Mouse (Mus musculus): ENCODE results near the gene Sec22b.

Sec22b gene

GRCm38 (mm10) chr3:97900516-97901490, at the start of gene Sec22b:
TSS of gene Sec22b (plus strand) at chr3:97901190.
- DNase-seq (ENCODE audit: inconsistent ontology term) = peak; percentile 91

GRCm38 (mm10) chr3:97851803-97852202, 49.2 kb upstream of the Sec22b start:
- no peak for DNase-seq (ENCODE audit: inconsistent ontology term)

GRCm38 (mm10) chr3:97854575-97855384, 46.2 kb upstream of the Sec22b start:
- DNase-seq (ENCODE audit: inconsistent ontology term) = no peak

DNA sequence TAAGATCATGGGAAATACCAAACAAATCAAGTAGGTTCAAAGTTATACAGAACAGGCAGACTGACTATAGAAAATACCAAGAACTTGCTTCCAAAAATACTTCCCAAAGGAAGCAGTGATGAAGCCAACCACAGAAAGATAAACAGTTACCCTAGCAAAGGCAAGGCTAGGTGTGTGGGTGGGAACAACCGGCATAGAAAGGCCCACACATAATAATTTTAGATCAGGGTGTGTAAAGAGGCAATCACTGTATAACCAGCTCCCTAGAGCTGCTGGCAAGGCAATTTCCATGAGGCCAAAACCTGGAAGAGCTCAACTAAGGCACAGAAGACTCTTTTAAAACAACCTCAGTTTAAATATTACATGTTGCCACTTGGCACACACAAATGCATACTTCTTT, 41.6 kb upstream of the Sec22b start:
- DNase-seq (ENCODE audit: inconsistent ontology term) = no peak

DNA sequence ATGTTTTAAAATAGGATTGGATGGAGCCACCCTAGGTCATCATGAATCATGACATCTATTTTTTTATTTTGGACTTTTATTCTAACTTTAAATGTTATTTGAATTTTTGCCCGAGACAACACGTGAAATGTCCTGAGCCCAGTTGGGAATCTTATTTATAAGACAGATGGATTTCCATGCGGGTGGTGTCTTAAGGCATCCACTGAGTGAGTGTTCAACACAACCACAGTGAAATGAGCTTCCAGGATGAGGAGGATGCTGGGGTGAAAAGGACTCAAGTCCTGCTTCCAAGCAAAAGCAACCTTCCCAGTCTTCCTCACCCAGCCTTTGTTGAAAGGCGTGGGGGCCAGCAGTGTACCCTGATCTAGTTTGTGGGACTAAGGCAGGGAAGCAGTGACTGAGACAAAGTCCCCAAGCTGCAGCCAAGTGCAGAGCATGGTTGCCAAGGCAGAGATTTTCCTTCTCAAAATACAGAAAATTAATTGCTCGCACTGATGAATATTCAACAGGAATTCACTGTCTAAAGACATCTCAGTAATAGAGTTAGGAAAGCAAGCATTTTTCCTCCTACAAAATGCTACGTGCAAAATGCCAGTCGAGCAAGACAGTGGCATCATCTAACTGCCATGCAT, 40.1 kb upstream of the Sec22b start:
- DNase-seq (ENCODE audit: inconsistent ontology term) = no peak

DNA sequence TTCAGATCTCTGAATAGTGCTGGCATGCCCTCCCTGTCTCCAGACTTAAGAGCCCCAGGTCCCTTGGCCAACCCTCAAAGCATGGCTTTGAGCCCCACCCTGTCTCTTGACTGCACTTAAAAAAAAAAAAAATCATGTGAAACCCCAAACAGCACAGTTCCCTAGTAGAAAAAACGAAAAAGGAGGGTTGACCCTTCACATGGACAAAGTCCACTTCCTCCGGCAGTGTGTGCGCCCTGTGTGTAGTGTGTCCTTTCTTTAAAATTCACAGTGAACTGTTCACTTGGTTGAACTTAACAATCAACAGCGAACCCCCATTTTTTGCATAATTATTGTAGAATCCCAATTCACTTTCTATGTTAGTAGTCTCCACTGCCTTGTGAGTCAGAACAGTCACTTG, 34.3 kb upstream of the Sec22b start:
- DNase-seq (ENCODE audit: inconsistent ontology term) = no peak

DNA sequence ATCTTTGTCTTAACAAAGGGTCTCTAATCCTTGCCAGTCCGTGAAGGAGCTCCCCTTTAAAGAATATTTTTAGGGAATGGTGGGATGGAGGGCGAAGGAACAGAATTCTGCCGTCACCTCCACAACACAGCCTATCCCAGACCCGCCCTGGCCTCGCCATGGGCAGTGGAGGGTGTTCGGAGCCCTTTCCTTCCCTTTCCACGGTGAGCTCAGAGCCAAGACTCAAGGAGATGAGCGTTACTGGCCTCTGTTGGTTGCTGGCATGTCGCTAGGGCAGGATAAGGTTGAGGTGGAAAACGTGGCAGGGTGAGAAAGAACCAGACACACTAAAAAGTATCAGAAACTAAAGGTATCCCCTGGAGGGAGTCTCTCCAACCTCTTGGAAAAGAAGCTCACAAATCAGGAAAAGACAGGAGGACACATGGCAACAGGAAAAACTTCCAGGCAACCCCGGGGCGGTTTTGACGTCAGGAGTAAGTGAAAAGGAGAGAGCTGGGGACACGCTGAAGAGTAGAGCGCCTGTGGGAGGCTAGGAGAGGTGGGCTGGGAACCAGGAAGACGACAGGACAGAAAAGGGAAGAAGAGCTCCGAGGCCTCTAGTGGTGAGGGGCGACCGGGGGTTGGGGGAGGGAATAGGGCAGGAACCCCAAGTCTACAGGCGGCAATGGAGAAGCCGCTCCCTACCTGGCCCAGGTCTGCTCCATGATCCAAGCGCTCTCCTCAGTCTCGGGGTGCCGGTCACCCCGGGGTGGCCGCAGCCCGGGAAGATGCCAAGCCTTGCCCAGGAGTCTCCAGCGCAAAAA, 33.6 kb upstream of the Sec22b start:
- peak; percentile 20 for DNase-seq (ENCODE audit: inconsistent ontology term)

DNA sequence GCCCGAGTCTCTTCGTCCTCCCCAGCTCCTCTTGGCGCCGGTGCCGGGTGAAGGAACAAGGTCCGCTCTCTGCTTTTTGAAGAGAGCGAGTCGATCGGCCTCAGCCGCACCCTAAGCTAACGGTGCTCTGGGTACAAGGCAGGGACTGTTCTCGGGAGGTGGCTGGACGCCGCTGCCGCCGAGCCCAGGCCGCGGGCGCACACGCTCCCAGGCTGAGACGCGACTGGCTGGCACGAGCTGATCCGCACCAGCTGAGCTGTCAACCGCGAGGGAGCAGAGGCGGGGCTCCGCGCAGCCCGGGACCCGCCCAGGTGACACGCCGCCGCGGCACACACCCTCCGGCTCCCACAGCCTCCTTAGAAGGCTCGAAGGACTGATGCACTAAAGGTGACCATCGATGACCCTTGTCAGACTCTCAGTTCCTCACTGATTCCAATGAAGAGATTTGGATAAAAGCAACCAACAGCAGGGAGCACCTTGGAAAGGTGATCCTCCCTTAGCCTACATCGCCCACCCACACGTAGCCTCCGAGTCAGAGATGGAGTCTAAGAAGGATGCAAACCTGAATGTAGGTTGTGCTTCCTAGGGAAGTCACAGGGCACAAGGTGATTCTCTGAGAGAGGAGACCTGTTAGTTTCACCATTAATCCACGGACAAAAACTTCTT, 32.8 kb upstream of the Sec22b start:
- DNase-seq (ENCODE audit: inconsistent ontology term) = peak; percentile 75

DNA sequence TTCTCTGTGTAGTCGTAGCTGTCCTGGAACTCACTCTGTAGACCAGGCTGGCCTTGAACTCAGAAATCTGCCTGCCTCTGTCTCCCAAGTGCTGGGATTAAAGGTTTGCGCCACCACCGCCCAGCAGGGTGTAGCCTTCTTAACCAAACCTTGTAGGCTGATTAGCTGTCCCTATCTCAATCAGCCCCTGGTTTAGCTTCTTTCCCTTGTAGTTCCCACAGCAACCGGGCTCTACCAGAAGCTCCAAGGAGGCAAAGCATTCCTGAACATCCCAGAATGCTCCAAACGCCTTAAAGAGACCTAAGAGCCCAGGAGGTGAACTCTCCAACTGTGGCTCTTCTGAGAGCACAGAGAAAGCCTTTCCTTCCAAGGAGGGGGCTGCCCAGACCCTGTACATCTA, 32.3 kb upstream of the Sec22b start:
- DNase-seq (ENCODE audit: inconsistent ontology term) = no peak

GRCm38 (mm10) chr3:97869730-97870129, 31.3 kb upstream of the Sec22b start:
- no peak for DNase-seq (ENCODE audit: inconsistent ontology term)

DNA sequence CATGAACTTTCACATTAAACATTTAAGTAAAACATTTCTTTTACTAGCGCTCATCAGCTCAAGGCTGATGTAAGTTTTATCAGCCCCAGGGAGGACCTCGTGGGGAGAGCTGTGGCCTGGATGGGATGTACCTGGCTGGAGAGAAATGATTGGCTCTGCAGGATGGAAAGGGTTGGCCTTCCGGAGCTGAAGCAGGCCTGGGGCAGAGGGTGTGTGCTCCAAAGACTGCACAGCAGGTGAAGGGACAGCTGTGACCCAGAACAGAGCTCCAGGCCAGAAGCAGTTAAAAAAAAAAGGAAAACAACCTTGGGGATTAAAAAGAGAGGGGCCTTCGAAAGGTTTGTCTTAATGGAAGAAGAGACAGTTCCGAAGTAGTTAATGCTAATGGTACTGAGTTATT, 26.2 kb upstream of the Sec22b start:
- DNase-seq (ENCODE audit: inconsistent ontology term) = no peak

DNA sequence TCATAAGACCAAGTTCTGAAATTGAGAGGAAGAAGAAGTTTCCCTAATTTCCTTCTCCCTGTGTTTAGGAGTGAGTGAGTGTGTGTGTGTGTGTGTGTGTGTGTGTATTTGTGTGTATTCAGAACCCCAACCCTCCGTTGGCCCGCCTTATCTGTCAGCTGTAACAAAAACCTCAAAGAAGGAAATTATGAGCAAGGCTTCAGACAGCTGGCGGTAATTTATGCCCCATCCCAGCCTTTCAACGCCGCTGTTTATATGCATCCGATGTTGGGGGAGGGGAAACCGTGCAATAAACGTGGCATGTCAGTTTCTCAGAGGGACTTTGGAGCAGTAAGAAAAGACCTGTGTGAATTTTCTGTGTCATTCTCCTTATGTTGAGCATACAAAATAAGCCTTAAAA, 24.7 kb upstream of the Sec22b start:
- DNase-seq (ENCODE audit: inconsistent ontology term) = no peak

DNA sequence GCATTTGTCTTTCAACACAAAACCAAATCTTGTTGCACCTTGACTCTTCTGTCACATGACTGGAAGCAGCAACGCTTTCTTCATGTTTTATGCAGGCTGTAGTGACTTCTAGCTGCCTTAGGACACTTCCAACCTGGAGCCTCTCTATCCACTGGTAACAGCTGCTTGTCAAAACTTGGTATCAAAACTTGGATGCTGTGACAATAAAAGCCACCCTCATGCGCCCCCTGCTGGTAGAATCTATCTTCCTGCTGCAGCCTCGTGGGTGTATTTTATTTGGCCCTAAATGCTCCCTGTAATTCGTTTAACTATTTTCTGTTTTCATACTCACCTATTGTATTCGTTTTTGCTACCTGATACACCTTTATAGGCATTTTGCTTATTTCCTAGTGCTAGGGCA, 21.8 kb upstream of the Sec22b start:
- peak; percentile 66 for DNase-seq (ENCODE audit: inconsistent ontology term)

DNA sequence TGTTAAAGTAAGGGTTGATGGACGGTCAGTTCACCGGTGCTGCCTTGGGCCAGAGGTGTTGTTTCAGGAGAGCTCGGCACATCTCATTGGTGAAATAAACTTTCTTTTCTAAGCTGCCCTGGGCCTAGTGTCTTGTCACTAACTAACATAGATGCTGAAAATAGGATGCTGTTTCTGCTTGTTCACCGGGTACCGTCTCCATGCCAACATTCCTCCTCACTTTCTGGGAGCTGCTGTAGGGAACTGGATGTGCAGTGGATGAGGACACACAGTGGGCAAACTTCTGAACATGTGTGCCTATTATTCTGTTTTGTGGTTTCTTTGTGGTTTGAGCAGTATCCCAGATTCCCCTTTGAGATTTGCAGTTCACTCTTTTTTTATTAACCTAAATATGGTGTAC, 19.4 kb upstream of the Sec22b start:
- DNase-seq (ENCODE audit: inconsistent ontology term) = no peak

DNA sequence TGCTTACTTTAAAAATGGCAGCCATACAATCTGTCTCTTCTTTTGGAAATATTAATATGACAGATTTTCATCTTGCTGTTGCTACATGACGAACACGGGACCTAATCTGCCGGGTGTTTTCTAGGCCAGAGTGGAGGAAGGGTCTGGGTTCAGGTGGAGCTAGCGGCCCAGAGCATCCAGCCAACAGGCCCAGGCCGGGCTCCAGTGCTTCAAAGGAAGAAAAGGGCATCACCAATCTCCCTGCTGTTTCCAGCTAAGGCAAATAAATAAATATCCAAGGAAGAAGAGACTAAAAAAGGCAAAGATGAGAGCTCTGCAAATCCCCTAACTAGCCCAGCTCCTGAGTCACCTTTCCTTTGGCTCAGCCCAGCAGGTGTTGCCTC, 13.2 kb upstream of the Sec22b start:
- DNase-seq (ENCODE audit: inconsistent ontology term) = no peak

DNA sequence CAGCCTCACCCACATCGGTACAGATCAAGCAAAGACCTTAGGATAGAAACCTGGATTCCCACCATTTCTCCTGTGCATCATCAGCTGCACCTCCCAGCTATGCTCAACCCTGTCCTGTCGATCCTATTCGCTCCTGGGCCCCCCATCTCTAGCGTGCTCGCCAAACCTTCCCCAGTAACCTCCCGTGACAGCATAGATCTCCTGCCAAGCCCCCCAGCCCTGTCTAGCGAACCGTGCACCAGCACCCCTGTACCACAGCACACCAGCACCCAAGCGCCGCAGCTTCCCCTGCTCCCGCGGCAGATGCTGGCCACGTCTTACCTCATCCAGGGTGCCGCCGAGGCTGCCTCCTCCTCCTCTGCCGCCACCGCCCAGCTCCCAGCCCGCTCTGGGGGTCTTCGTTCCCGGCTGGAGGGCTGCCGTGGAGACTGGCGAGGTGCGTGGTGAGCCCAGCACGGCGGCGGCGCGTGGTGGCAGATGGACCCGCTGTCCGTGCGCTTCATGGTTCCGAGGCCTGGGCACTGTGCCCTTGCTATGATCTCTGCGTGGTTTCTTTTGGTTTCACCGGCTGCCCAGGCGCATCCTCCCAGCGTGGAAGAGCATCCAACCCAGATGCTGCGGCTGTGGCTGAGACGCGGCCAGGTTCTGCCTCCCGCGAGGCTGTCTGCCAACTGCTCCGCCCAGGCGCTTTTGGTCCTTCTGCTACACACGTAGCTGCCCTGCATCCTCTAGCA, 12.7 kb upstream of the Sec22b start, which contains the start of gene Pde4dip:
Gene Pde4dip (minus strand): TSS at position 540 of the 734 bp plus-strand sequence.
- DNase-seq (ENCODE audit: inconsistent ontology term) = peak; percentile 44

GRCm38 (mm10) chr3:97890205-97890604, 10.8 kb upstream of the Sec22b start:
- DNase-seq (ENCODE audit: inconsistent ontology term) = no peak

DNA sequence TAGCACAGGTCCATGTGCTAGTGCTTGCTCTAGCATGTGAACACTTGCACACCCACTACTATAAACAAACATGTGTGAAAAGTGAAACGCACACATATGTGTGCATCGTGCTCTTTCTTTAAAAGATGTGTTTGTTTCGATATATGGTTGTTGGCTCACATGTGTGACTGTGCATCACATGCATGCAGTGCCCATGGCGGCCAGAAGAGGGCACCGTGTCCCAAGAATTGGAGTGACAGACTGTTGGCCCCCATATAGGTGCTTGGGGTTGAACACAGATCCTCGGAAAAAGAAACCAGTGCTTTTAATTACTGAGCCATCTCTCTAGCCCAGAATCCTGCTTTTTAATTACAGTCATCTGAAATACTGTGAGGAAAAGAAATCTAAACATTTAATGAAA, 6.3 kb upstream of the Sec22b start:
- DNase-seq (ENCODE audit: inconsistent ontology term) = no peak

DNA sequence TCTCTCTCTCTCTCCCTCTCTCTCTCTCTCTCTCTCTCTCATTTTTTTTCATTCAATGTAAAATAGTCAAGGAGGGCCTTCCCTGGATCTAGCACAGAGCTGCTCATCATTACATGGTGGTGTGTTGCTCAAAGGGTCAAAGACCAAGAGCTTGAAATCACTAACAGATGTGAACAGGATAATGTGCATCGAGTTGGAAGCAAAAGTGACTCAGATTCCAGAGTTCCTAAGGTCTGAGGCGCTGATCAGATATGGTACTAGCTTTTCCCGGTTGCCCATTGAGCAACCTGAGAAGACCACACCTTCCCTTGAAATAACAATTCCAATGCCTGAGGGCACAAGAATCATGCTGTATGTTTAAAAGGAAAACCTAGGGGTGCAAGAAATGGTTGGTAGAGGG, 2.6 kb upstream of the Sec22b start:
- no peak for DNase-seq (ENCODE audit: inconsistent ontology term)

DNA sequence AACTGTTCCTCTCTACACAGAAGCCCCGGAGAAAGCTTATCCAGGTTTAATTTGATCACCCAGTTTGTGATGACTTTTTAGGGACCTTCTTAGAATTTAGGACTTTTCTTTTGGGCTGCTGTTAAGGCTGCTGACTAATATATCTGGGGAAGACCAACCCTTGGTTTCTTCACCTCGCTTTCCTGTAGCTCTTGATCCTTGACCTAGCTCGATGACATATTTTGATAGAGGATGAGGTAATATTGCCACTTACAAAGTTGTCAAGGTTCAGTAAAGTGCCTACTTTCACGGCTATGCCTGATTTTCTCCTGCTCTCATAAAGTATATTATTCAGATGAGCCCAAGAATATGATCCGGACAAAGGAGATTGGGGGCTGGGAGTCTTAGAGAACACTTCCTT, 596 bp downstream of the Sec22b start:
- no peak for DNase-seq (ENCODE audit: inconsistent ontology term)
